Mouse (Mus musculus) lung, embryonic 14.5 days (tissue): ENCODE measurements around the gene Stk39. TPM values are rescaled to one million over a fixed set of nuclear protein-coding genes. Genes with fewer than 3 reads are reported as not detected.

Experiments used
- ATAC-seq: fragments of 200-750 bp; cut with Nextera tagmentation; 2 replicates; pipeline ENCODE4 v1.8.0; 2017; ENCODE audit warnings: mild to moderate bottlenecking, moderate TSS enrichment, moderate library complexity; ENCODE audit not compliant: insufficient read depth
- DNase-seq: peaks from one replicate; pipeline ENCODE4 v3.0.0-alpha.2; 2015
- H3K27ac ChIP-seq: fragments of 300-500 bp; sonication (generic); 2 replicates; pipeline ENCODE4 v1.5.1; 2014; ENCODE audit warnings: low read depth, mild to moderate bottlenecking, moderate library complexity
- H3K27me3 ChIP-seq: fragments of 300-500 bp; sonication (generic); 2 replicates; pipeline ENCODE4 v1.6.1; 2014; ENCODE audit warnings: low read length, control low read depth; ENCODE audit not compliant: insufficient read depth
- H3K36me3 ChIP-seq: fragments of 300-500 bp; sonication (generic); 2 replicates; pipeline ENCODE4 v1.6.1; 2014; ENCODE audit warnings: control low read depth; ENCODE audit not compliant: insufficient read depth
- H3K4me1 ChIP-seq: fragments of 300-500 bp; sonication (generic); 2 replicates; pipeline ENCODE4 v1.6.1; 2014; ENCODE audit warnings: antibody characterized with exemption, control low read depth; ENCODE audit not compliant: insufficient read depth
- H3K4me2 ChIP-seq: fragments of 300-500 bp; sonication (generic); 2 replicates; pipeline ENCODE4 v1.6.1; 2014; ENCODE audit warnings: mild to moderate bottlenecking
- H3K4me3 ChIP-seq: fragments of 300-500 bp; sonication (generic); 2 replicates; pipeline ENCODE4 v1.5.1; 2014; ENCODE audit warnings: low read depth, low read length
- H3K9ac ChIP-seq: fragments of 300-500 bp; sonication (generic); 2 replicates; pipeline ENCODE4 v1.6.1; 2014
- H3K9me3 ChIP-seq: fragments of 300-500 bp; sonication (generic); 2 replicates; pipeline ENCODE4 v1.6.1; 2016; ENCODE audit warnings: low read depth, low read length, control low read depth
- CTCF ChIP-seq: IDR thresholded peaks from 2 replicates; pipeline ENCODE4 v1.5.1; 2016; ENCODE audit warnings: antibody characterized with exemption, low read depth
- WGBS: fragments of 180-500 bp; shearing (Covaris S2); extraction: QIAGEN DNeasy Blood & Tissue Kit; methylation state at CpG from one replicate; pipeline ENCODE4 v1.1.7; 2014; 5-methylcytosine and 5-hydroxymethylcytosine counted together
- polyA plus RNA-seq: library from polyadenylated mRNA; unstranded; fragments of >200 nt; fragmentation: Nextera tagmentation; extraction: Ambion mirVana; gene quantifications from 2 replicates; pipeline ENCODE4 v1.2.1, GENCODE M21; 2014

Gene Stk39
- polyA plus RNA-seq, 1 experiment from 2014 or later, result 27.6 TPM

DNA sequence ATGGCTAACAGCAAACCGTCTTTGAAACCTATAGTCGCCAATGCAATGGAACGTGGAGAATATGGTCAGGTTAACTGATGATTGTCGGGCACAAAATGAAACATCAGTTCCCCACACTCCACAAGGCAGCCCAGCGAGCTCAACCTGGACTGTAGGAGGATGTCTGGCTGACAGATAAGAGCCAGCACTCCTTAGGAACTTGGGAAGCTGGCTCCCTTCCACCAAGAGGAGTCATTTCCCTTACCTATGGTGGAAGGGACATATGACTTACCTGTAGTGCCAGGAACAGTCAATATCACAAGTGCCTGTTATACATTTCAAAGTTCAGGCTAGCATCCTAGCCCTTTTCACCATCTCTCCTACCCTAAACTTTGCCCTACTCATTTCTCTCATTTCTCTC lies 14.0 kb downstream of the Stk39 start:
- H3K27ac ChIP-seq, result no peak overlapping the region
- no peak for DNase-seq
- no peak overlapping the region for H3K9ac ChIP-seq
- H3K9me3 ChIP-seq, result no peaks in the 10 kb centered on the region
- TF ChIP-seq CTCF, result no peak
- H3K4me3 ChIP-seq, result no peak overlapping the region
- H3K4me2 ChIP-seq, result no peak overlapping the region
- no peak for ATAC-seq
- H3K4me1 ChIP-seq, result no peaks in the 10 kb centered on the region
- no peaks in the 10 kb centered on the region for H3K27me3 ChIP-seq
- peaks cover 13% of the 10 kb centered on the region; the same call in 1 of the 2 replicates for H3K36me3 ChIP-seq
- WGBS, result 70% methylated on average over 5 of the region's 5 CpGs

- no peaks in the 10 kb centered on the region for H3K9me3 ChIP-seq
- no peak overlapping the region for H3K4me3 ChIP-seq
- H3K27ac ChIP-seq, result no peak overlapping the region; the same call in 1 of the 2 replicates
- no peaks in the 10 kb centered on the region for H3K4me1 ChIP-seq
- TF ChIP-seq CTCF, result no peak
- DNase-seq (no peak), ATAC-seq (no peak)
- H3K4me2 ChIP-seq, result no peak overlapping the region
- H3K27me3 ChIP-seq, result no peaks in the 10 kb centered on the region
- H3K36me3 ChIP-seq, result peaks cover 13% of the 10 kb centered on the region; the same call in 1 of the 2 replicates
- H3K9ac ChIP-seq, result no peak overlapping the region
- WGBS, result 59% methylated on average over 6 of the region's 6 CpGs
Observed at GRCm38 (mm10) chr2:68457455-68458032, 14.5 kb downstream of the Stk39 start.

DNA sequence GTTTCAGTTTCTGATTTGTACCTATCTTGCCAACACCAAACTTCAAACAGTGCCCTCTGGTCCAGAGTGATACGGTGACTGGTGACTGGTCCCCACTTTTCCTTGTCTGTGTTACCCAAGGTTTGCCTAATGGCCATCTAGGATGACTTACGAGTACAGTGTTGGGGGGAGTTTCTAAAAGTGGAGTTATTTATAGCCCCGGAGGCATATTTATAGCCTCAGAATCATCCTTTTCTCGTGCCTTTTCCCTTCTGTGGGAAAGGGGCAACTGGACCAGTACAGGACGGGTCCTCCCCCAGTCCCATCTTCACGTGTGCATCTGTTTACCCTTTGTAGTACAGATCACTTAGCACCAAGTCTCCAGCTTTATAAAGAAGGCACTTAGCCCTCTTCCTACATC lies 15.2 kb downstream of the Stk39 start:
- H3K9me3 ChIP-seq, result no peaks in the 10 kb centered on the region
- H3K4me2 ChIP-seq, result no peak overlapping the region
- TF ChIP-seq CTCF, result no peak
- peaks cover 13% of the 10 kb centered on the region; the same call in 1 of the 2 replicates for H3K36me3 ChIP-seq
- no peaks in the 10 kb centered on the region for H3K27me3 ChIP-seq
- ATAC-seq (no peak), DNase-seq (no peak)
- WGBS, result 65% methylated on average over 6 of the region's 6 CpGs
- H3K27ac ChIP-seq, result no peak overlapping the region; the same call in 1 of the 2 replicates
- no peaks in the 10 kb centered on the region for H3K4me1 ChIP-seq
- no peak overlapping the region for H3K4me3 ChIP-seq
- no peak overlapping the region for H3K9ac ChIP-seq

GRCm38 (mm10) chr2:68452379-68452778 lies 19.7 kb downstream of the Stk39 start:
- H3K27ac ChIP-seq, result no peak overlapping the region
- no peaks in the 10 kb centered on the region for H3K4me1 ChIP-seq
- H3K9ac ChIP-seq, result no peak overlapping the region
- H3K4me3 ChIP-seq, result no peak overlapping the region
- WGBS, result 67% methylated on average over 4 of the region's 4 CpGs
- no peaks in the 10 kb centered on the region for H3K27me3 ChIP-seq
- no peak overlapping the region for H3K4me2 ChIP-seq
- H3K9me3 ChIP-seq, result no peaks in the 10 kb centered on the region
- no peak for TF ChIP-seq CTCF
- H3K36me3 ChIP-seq, result no peaks in the 10 kb centered on the region
- peak; percentile 44; the same call in 1 of the 2 replicates for ATAC-seq
- no peak for DNase-seq

DNA sequence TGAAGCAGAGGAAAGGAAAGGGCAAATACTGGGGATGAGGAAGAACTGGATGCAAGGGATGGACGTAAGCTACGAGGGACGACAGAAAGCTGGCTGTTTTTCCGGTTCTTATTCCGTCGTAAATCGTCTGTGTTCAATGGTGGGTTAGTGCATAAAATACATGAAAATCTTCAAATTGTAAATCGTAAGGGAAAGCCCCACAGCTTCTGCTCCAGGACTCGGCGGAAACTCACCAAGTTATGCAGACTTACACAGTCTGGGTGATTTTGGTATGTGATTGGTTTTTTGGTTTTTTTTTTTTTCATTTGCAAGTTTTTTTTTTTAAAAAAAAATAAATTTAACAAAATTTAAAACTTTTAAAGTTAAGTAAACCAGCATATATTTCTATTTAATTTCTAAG lies 24.0 kb downstream of the Stk39 start:
- H3K27ac ChIP-seq, result no peak overlapping the region
- no peak overlapping the region for H3K4me3 ChIP-seq
- DNase-seq (no peak), ATAC-seq (no peak)
- no peaks in the 10 kb centered on the region for H3K9me3 ChIP-seq
- no peak overlapping the region for H3K4me2 ChIP-seq
- no peaks in the 10 kb centered on the region for H3K36me3 ChIP-seq
- no peaks in the 10 kb centered on the region for H3K4me1 ChIP-seq
- no peak for TF ChIP-seq CTCF
- H3K9ac ChIP-seq, result no peak overlapping the region
- H3K27me3 ChIP-seq, result no peaks in the 10 kb centered on the region
- 92% methylated on average over 10 of the region's 10 CpGs for WGBS

DNA sequence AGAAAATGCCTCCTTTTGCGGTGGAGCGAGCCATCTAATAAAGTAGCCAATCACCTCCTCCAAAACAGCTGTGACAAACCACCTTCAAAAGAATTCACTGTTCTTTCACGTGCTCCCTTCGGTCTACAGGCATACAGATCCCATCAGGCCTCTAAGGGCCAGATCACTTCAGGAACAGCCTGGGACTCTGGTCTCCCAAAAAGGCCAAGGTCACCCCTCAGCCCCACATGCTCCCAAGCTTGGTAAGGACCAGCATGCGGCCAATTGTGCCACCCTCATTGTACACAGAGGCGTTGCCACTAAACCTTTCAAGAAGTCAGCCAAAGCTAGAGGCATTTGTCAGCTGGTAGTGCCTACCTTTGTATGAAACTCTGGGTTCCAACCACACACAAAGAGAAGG lies 28.9 kb downstream of the Stk39 start:
- H3K9me3 ChIP-seq, result no peaks in the 10 kb centered on the region
- H3K4me3 ChIP-seq, result no peak overlapping the region
- no peak for TF ChIP-seq CTCF
- no peak overlapping the region for H3K9ac ChIP-seq
- no peak for DNase-seq
- no peaks in the 10 kb centered on the region for H3K36me3 ChIP-seq
- H3K4me2 ChIP-seq, result no peak overlapping the region
- no peak for ATAC-seq
- no peaks in the 10 kb centered on the region for H3K27me3 ChIP-seq
- no peak overlapping the region; the same call in 1 of the 2 replicates for H3K27ac ChIP-seq
- H3K4me1 ChIP-seq, result peaks cover 8% of the 10 kb centered on the region; the same call in 1 of the 2 replicates
- WGBS, result 67% methylated on average over 6 of the region's 6 CpGs

- peak; percentile 59 for DNase-seq
- H3K4me2 ChIP-seq, result no peak overlapping the region
Observed at GRCm38 (mm10) chr2:68442113-68442717, 29.9 kb downstream of the Stk39 start.

More at GRCm38 (mm10) chr2:68442113-68442717, 29.9 kb downstream of the Stk39 start:
- Histone ChIP-seq H3K4me3 (no peak overlapping the region), H3K27me3 (no peaks in the 10 kb centered on the region), H3K27ac (peak overlapping the region; percentile 36; the same call in 1 of the 2 replicates), H3K4me1 (peaks cover 8% of the 10 kb centered on the region; the same call in 1 of the 2 replicates), H3K9me3 (no peaks in the 10 kb centered on the region), H3K9ac (no peak overlapping the region), H3K36me3 (no peaks in the 10 kb centered on the region)
- 33% methylated on average over 5 of the region's 5 CpGs for WGBS
- ATAC-seq, result peak; percentile 12; the same call in 1 of the 2 replicates
- TF ChIP-seq CTCF, result no peak
